8 mouse cellular contexts compared by ENCODE assay signal in genomic region chr5:100719235-100720088, GRCm38 (mm10). TPM values are rescaled to one million over a fixed set of nuclear protein-coding genes. Genes with fewer than 3 reads are reported as not detected.
A peak's percentile ranks its signal among the peaks of the same experiment; 100 is the strongest.
DNase-seq lines count a peak whose midpoint lies in the region; ATAC-seq and TF ChIP-seq lines count a peak whose summit lies in the region.

Gene Hpse, minus strand, starts transcription at chr5:100719716.

- H3K27me3 ChIP-seq in hindbrain, embryonic 12.5 days, result peaks cover 26% of the 10 kb centered on the region
- H3K27me3 ChIP-seq in limb, embryonic 14.5 days (ENCODE audit: control insufficient read depth, insufficient read depth, low read length), result no peaks in the 10 kb centered on the region
- peaks cover 32% of the 10 kb centered on the region for H3K27me3 ChIP-seq in midbrain, embryonic 12.5 days
- H3K27me3 ChIP-seq in stomach, embryonic 14.5 days (ENCODE audit: control insufficient read depth, insufficient read depth, low read length), result no peaks in the 10 kb centered on the region

- peak within 1 kb of the TSS; percentile 48 for H3K4me3 ChIP-seq in hindbrain, embryonic 12.5 days
- H3K4me3 ChIP-seq in limb, embryonic 14.5 days (replicated peaks; ENCODE audit: low read length), result peak within 1 kb of the TSS; percentile 50
- peak within 1 kb of the TSS; percentile 51 for H3K4me3 ChIP-seq in midbrain, embryonic 12.5 days
- H3K4me3 ChIP-seq in stomach, embryonic 14.5 days (ENCODE audit: low read depth, low read length), result peak within 1 kb of the TSS; percentile 53

- H3K27ac ChIP-seq in hindbrain, embryonic 12.5 days, result no peak within 1 kb of the TSS
- no peak within 1 kb of the TSS for H3K27ac ChIP-seq in limb, embryonic 14.5 days (replicated peaks; ENCODE audit: low read depth, low read length)
- no peak within 1 kb of the TSS for H3K27ac ChIP-seq in midbrain, embryonic 12.5 days (replicated peaks)
- H3K27ac ChIP-seq in stomach, embryonic 14.5 days (ENCODE audit: low read length), result no peak within 1 kb of the TSS

- H3K9me3 ChIP-seq in hindbrain, embryonic 12.5 days (replicated peaks), result 0 out of 2 replicates have a peak, but pooled peaks cover 3% of the 10 kb centered on the region
- no peaks in the 10 kb centered on the region for H3K9me3 ChIP-seq in limb, embryonic 14.5 days (ENCODE audit: control insufficient read depth, low read length)
- H3K9me3 ChIP-seq in midbrain, embryonic 12.5 days, result no peaks in the 10 kb centered on the region
- no peaks in the 10 kb centered on the region for H3K9me3 ChIP-seq in stomach, embryonic 14.5 days (ENCODE audit: control insufficient read depth, low read depth, low read length)

- H3K9ac ChIP-seq in hindbrain, embryonic 12.5 days, result peak within 1 kb of the TSS; percentile 57
- H3K9ac ChIP-seq in limb, embryonic 14.5 days (ENCODE audit: low read depth, low read length, severe bottlenecking), result peak within 1 kb of the TSS; percentile 61
- peak within 1 kb of the TSS; percentile 53; the same call in 1 of the 2 replicates for H3K9ac ChIP-seq in midbrain, embryonic 12.5 days (replicated peaks)
- H3K9ac ChIP-seq in stomach, embryonic 14.5 days (replicated peaks; ENCODE audit: low read depth, low read length), result peak within 1 kb of the TSS; percentile 30; the same call in 1 of the 2 replicates

- peak within 1 kb of the TSS; percentile 92 for H3K4me2 ChIP-seq in hindbrain, embryonic 12.5 days (replicated peaks)
- peak within 1 kb of the TSS; percentile 96 for H3K4me2 ChIP-seq in limb, embryonic 14.5 days (replicated peaks; ENCODE audit: low read depth, low read length, severe bottlenecking)
- H3K4me2 ChIP-seq in midbrain, embryonic 12.5 days (replicated peaks), result peak within 1 kb of the TSS; percentile 96
- H3K4me2 ChIP-seq in stomach, embryonic 14.5 days (replicated peaks; ENCODE audit: low read depth, low read length), result peak within 1 kb of the TSS; percentile 97

- DNase-seq in MN1 (ENCODE audit: low spot score), result peak; percentile 46
- peak; percentile 29 for DNase-seq in adrenal gland, postnatal 25 days
- peak; percentile 43 for DNase-seq in gastrocnemius, adult 18-20 months (ENCODE audit: low spot score)
- peak; percentile 37 for DNase-seq in limb, embryonic 14.5 days (ENCODE audit: low spot score)
- DNase-seq in layer of hippocampus, adult 11-12 months (ENCODE audit: low spot score), result no peak

- TF ChIP-seq POLR2A in limb, embryonic 14.5 days (IDR thresholded peaks at IDR 0.05; ENCODE audit: borderline replicate concordance, extremely low read depth, insufficient read depth, insufficient read length), result no peak

- under 1% methylated on average over 49 of the region's 56 CpGs for WGBS in hindbrain, embryonic 12.5 days
- WGBS in limb, embryonic 14.5 days, result under 1% methylated on average over 33 of the region's 56 CpGs
- under 1% methylated on average over 46 of the region's 56 CpGs for WGBS in midbrain, embryonic 12.5 days
- 1% methylated on average over 53 of the region's 56 CpGs for WGBS in stomach, embryonic 14.5 days

- 0 out of 2 replicates have a peak, but pooled peaks cover 2% of the 10 kb centered on the region for H3K4me1 ChIP-seq in hindbrain, embryonic 12.5 days
- peaks cover 3% of the 10 kb centered on the region; the same call in 1 of the 2 replicates for H3K4me1 ChIP-seq in limb, embryonic 14.5 days (ENCODE audit: control insufficient read depth, insufficient read depth, low read length)
- H3K4me1 ChIP-seq in midbrain, embryonic 12.5 days, result peaks cover 6% of the 10 kb centered on the region
- H3K4me1 ChIP-seq in stomach, embryonic 14.5 days (ENCODE audit: control insufficient read depth, insufficient read depth, low read length), result peaks cover 3% of the 10 kb centered on the region; the same call in 1 of the 2 replicates

- peak; percentile 73 for ATAC-seq in hindbrain, embryonic 12.5 days (ENCODE audit: low FRiP score)
- peak; percentile 75; the same call in 1 of the 2 replicates for ATAC-seq in limb, embryonic 14.5 days (ENCODE audit: low FRiP score, low read depth)
- peak; percentile 34; the same call in 1 of the 2 replicates for ATAC-seq in midbrain, embryonic 12.5 days (ENCODE audit: low FRiP score, low read depth)
- peak; percentile 84 for ATAC-seq in stomach, embryonic 14.5 days (ENCODE audit: insufficient number of reproducible peaks, insufficient read depth, low FRiP score, low read depth)

- no peaks in the 10 kb centered on the region for H3K36me3 ChIP-seq in hindbrain, embryonic 12.5 days
- no peaks in the 10 kb centered on the region for H3K36me3 ChIP-seq in limb, embryonic 14.5 days (ENCODE audit: control insufficient read depth, insufficient read depth, low read length)
- H3K36me3 ChIP-seq in midbrain, embryonic 12.5 days, result no peaks in the 10 kb centered on the region
- no peaks in the 10 kb centered on the region for H3K36me3 ChIP-seq in stomach, embryonic 14.5 days (ENCODE audit: control insufficient read depth, insufficient read depth, low read length)

RNA-seq across cellular contexts. Expression of gene Hpse, which starts in this region (rescaled TPM):
- total RNA-seq in adrenal gland, postnatal 25 days (2021), result 0.30 and 0.95 TPM in 2 replicates
- under 1 TPM; 0.39 to 0.57 TPM for total RNA-seq in gastrocnemius, adult 18-20 months (2021)
- polyA plus RNA-seq in hindbrain, embryonic 12.5 days (2016; fragmentation: Nextera tagmentation; extraction: Ambion mirVana), result 1.6 and 2.6 TPM in 2 replicates
- 4.5 and 4.9 TPM in 2 replicates for polyA plus RNA-seq in limb, embryonic 14.5 days (2012; rRNA removed)
- polyA plus RNA-seq in limb, embryonic 14.5 days (2014; fragmentation: Nextera tagmentation; extraction: Ambion mirVana), result 3.9 and 4.4 TPM in 2 replicates
- polyA plus RNA-seq in midbrain, embryonic 12.5 days (2016; fragmentation: Nextera tagmentation; extraction: Ambion mirVana), result 0.75 and 0.88 TPM in 2 replicates
- polyA plus RNA-seq in stomach, embryonic 14.5 days (2014; fragmentation: Nextera tagmentation; extraction: Ambion mirVana), result 4.9 and 6.5 TPM in 2 replicates

Comparison
In these comparisons a context has a peak if more than half of its experiments do, and no peak if none do; other contexts are left out.
1. Peak in DNase-seq in adrenal gland, postnatal 25 days; RNA of the gene not detected or under 1 TPM.
2. Peak in DNase-seq in gastrocnemius, adult 18-20 months; RNA of the gene not detected or under 1 TPM.
3. Peak in ATAC-seq, H3K4me3 ChIP-seq, H3K9ac ChIP-seq and H3K4me2 ChIP-seq in midbrain, embryonic 12.5 days; RNA of the gene not detected or under 1 TPM.
4. ATAC-seq: peak in every context shown above with its lines; median percentile 84 in stomach, embryonic 14.5 days; 75 in limb, embryonic 14.5 days; 73 in hindbrain, embryonic 12.5 days; 34 in midbrain, embryonic 12.5 days.